Mouse (Mus musculus): ENCODE results near the gene Tmem88.

DNA sequence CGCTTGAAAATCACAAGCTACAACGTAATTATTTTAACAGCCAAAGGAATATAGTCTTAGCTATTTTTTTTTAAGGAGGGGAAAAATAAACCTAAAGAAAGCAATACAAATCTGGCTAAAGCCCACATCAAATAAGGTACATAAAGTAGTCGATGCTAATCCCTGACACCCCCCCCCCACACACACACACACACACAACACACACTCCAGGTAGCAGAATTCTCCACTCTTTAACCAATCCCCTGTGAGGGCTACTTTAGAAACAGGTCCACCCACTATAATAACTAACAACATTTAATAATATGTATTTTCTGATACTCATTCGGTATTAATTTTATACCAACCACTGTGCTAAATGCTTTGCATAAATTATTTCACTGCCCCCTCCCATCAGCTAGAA lies 18.5 kb upstream of the Tmem88 start:
- TF ChIP-seq CTCF (conservative IDR thresholded peaks at IDR 0.05; ENCODE audit: insufficient read depth, insufficient read length, low read depth, low read length) (no peak), POLR2A (IDR thresholded peaks at IDR 0.05; ENCODE audit: low read depth, low read length) (no peak)

Data from kidney, adult 2 months (tissue).